Mouse (Mus musculus) liver, adult 2 months (tissue): ENCODE results near the gene Syngr2.

ENCODE experiments used
- CTCF ChIP-seq: fragments of 200-500 bp; IDR thresholded peaks from 2 replicates; pipeline ENCODE4 v1.5.1; 2011; ENCODE audit warnings: low read depth, low read length, control low read depth
- POLR2A ChIP-seq: fragments of 200-500 bp; IDR thresholded peaks from 2 replicates; pipeline ENCODE4 v1.6.1; 2011; ENCODE audit warnings: low read length, control low read depth; ENCODE audit not compliant: insufficient read depth; ENCODE audit errors: extremely low read depth

DNA sequence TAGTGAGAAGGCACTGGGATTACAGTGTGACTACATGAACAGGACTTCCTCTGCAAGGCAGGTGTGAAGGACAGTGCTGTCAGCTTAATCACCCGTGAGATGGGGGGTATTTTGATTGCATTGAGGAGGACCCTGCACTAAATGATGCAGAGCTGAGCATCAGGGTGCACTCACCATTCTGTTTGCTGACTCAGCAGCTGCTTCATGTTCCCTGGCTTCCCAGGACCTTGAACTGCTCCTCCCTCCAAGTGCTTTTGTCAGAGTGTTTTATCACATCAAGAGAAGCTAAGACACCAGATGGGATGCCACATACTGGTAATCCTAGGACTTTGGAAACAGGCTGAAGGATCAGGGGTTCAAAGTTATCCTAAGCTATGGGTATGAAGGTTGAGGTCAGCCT is 46.5 kb downstream of the Syngr2 start:
- TF ChIP-seq CTCF (no peak), POLR2A (no peak)
